Mouse (Mus musculus) liver, embryonic 15.5 days (tissue): Measurements from ENCODE around the gene Ehd1. TPM values are rescaled to one million over a fixed set of nuclear protein-coding genes. Genes with fewer than 3 reads are reported as not detected.
A peak's percentile ranks its signal among the peaks of the same experiment; 100 is the strongest.

Experiments used
- ATAC-seq: fragments of 200-750 bp; cut with Nextera tagmentation; 2 replicates; pipeline ENCODE4 v1.8.0; 2017; ENCODE audit warnings: moderate number of reproducible peaks, mild to moderate bottlenecking, moderate library complexity; ENCODE audit not compliant: insufficient read depth
- H3K27ac ChIP-seq: fragments of 300-500 bp; sonication (generic); replicated peaks from 2 replicates; pipeline ENCODE4 v1.5.1; 2015; ENCODE audit warnings: mild to moderate bottlenecking, inconsistent platforms
- H3K27me3 ChIP-seq: fragments of 300-500 bp; sonication (generic); 2 replicates; pipeline ENCODE4 v1.6.1; 2015; ENCODE audit warnings: mild to moderate bottlenecking, inconsistent platforms
- H3K36me3 ChIP-seq: fragments of 300-500 bp; sonication (generic); replicated peaks from 2 replicates; pipeline ENCODE4 v1.6.1; 2015; ENCODE audit warnings: moderate library complexity, mild to moderate bottlenecking, inconsistent platforms
- H3K4me1 ChIP-seq: fragments of 300-500 bp; sonication (generic); replicated peaks from 2 replicates; pipeline ENCODE4 v1.6.1; 2015; ENCODE audit warnings: inconsistent platforms
- H3K4me2 ChIP-seq: fragments of 300-500 bp; sonication (generic); 2 replicates; pipeline ENCODE4 v1.6.1; 2015; ENCODE audit warnings: moderate library complexity, mild to moderate bottlenecking, inconsistent platforms
- H3K4me3 ChIP-seq: fragments of 300-500 bp; sonication (generic); replicated peaks from 2 replicates; pipeline ENCODE4 v1.5.1; 2015; ENCODE audit warnings: mild to moderate bottlenecking, inconsistent platforms
- H3K9ac ChIP-seq: fragments of 300-500 bp; sonication (generic); 2 replicates; pipeline ENCODE4 v1.6.1; 2015; ENCODE audit warnings: moderate library complexity, mild to moderate bottlenecking, inconsistent platforms
- H3K9me3 ChIP-seq: fragments of 300-500 bp; sonication (generic); replicated peaks from 2 replicates; pipeline ENCODE4 v1.6.1; 2016; ENCODE audit warnings: inconsistent platforms
- WGBS: fragments of 180-500 bp; shearing (Covaris S2); methylation state at CpG from one replicate; pipeline ENCODE4 v1.1.7; 2015; ENCODE audit warnings: mixed read lengths; ENCODE audit not compliant: insufficient replicate concordance; 5-methylcytosine and 5-hydroxymethylcytosine counted together
- polyA plus RNA-seq: library from polyadenylated mRNA; unstranded; fragments of >200 nt; fragmentation: Nextera tagmentation; extraction: Ambion mirVana; gene quantifications from 2 replicates; pipeline ENCODE4 v1.2.1, GENCODE M21; 2015

Gene Ehd1
- polyA plus RNA-seq, 1 experiment from 2014 or later, result 64.0 TPM

DNA sequence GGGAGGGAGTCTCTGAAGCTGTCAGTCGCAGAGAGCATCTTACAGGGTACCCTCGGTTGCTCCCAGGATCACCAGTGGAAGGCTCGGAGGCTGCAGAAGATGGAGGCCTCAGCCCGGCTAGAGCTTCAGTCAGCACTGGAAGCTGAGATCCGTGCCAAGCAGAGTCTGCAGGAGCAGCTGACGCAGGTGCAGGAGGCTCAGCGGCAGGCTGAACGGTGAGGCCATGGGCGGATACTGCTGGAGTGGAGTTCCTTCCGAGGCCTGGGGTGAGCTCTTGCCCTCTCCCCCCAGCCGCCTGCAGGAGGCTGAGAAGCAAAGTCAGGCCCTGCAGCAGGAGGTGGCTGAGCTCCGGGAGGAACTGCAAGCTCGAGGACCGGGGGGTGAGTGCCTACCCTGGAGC lies 39.0 kb downstream of the Ehd1 start:
- Histone ChIP-seq H3K4me3 (no peak overlapping the region), H3K4me1 (no peaks in the 10 kb centered on the region), H3K27ac (no peak overlapping the region), H3K4me2 (no peak overlapping the region), H3K27me3 (no peaks in the 10 kb centered on the region), H3K9me3 (no peaks in the 10 kb centered on the region), H3K36me3 (peaks cover 48% of the 10 kb centered on the region), H3K9ac (no peak overlapping the region)
- no peak for ATAC-seq
- 77% methylated on average over 14 of the region's 14 CpGs for WGBS

DNA sequence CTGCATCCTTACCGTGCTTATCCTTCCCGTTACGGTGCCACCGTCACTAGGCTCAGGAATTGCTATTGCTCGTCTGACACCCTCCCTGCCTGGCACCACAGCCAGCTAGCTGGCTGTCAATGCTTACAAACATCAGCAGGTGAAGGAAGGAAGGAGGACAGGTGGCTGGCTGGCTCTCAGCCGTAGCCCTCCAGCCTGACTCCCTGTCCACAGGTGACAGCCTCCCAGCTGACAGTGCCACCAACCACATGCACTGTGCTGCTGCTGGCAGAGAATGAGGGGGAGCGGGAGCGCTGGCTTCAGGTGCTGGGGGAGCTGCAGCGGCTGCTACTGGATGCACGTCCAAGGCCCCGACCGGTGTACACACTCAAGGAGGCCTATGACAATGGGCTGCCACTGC lies 41.6 kb downstream of the Ehd1 start:
- Histone ChIP-seq H3K27me3 (no peaks in the 10 kb centered on the region), H3K4me3 (no peak overlapping the region), H3K9me3 (no peaks in the 10 kb centered on the region), H3K4me1 (peaks cover 6% of the 10 kb centered on the region; the same call in 1 of the 2 replicates), H3K9ac (no peak overlapping the region), H3K4me2 (no peak overlapping the region), H3K36me3 (peaks cover 34% of the 10 kb centered on the region), H3K27ac (no peak overlapping the region)
- ATAC-seq, result no peak
- 84% methylated on average over 12 of the region's 12 CpGs for WGBS

DNA sequence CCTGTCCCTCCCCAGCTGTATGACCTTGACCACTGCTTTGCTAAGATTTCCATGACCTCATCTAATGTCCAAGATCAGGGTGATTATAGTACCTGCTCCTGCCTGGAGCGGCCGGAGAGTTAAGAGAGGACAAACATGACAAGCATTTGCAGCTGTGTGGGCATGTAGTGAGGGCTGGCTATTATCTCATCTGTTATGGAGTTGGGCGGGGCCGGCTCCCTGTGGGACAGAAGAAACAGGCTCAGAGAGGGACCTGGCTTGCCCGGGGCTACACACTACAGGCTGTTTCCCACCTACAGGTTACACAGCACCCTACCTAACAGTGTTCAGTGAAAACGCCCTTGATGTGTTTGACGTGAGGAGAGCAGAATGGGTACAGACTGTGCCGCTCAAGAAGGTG lies 44.8 kb downstream of the Ehd1 start:
- Histone ChIP-seq H3K4me1 (peaks cover 6% of the 10 kb centered on the region; the same call in 1 of the 2 replicates), H3K36me3 (peaks cover 14% of the 10 kb centered on the region; the same call in 1 of the 2 replicates), H3K27ac (no peak overlapping the region), H3K4me3 (no peak overlapping the region), H3K9ac (no peak overlapping the region), H3K9me3 (no peaks in the 10 kb centered on the region), H3K4me2 (no peak overlapping the region), H3K27me3 (no peaks in the 10 kb centered on the region)
- ATAC-seq, result no peak
- WGBS, result 57% methylated on average over 8 of the region's 8 CpGs

DNA sequence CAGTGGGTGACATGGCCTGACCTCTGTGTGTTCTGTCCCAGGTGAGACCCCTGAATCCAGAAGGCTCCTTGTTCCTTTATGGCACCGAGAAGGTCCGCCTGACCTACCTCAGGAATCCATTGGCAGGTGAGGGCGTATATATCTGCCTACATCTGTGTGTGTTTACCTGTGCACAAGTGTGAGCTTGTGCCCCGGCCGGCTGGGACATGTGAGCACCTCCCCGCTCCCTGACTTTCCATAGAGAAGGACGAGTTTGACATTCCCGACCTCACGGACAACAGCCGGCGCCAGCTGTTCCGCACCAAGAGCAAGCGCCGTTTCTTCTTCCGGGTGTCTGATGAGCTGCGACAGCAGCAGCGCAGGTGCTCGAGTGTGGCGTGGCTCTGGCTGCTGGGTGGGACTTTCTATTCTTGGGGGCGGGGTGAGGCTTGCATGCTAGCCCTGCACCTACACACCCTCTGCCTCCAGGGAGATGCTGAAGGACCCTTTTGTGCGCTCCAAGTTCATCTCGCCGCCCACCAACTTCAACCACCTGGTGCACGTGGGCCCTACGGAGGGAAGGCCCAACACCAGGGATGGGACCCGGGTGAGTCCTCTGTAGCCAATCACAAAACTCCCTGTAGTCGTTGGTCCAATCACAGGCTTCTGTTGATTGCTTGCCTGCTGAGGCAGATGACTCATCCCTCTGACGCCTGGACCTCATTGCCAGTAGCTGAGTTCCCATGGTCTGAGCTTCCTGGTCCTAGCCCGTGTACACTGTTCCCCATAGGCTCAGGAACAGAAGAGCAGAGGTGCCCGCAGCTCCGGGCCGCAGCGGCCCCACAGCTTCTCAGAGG lies 45.5 kb downstream of the Ehd1 start:
- no peak overlapping the region for H3K4me2 ChIP-seq
- H3K36me3 ChIP-seq, result peaks cover 14% of the 10 kb centered on the region; the same call in 1 of the 2 replicates
- no peak for ATAC-seq
- H3K4me3 ChIP-seq, result no peak overlapping the region
- H3K27ac ChIP-seq, result no peak overlapping the region
- no peaks in the 10 kb centered on the region for H3K27me3 ChIP-seq
- no peaks in the 10 kb centered on the region for H3K9me3 ChIP-seq
- peaks cover 6% of the 10 kb centered on the region; the same call in 1 of the 2 replicates for H3K4me1 ChIP-seq
- 78% methylated on average over 33 of the region's 33 CpGs for WGBS
- no peak overlapping the region for H3K9ac ChIP-seq

DNA sequence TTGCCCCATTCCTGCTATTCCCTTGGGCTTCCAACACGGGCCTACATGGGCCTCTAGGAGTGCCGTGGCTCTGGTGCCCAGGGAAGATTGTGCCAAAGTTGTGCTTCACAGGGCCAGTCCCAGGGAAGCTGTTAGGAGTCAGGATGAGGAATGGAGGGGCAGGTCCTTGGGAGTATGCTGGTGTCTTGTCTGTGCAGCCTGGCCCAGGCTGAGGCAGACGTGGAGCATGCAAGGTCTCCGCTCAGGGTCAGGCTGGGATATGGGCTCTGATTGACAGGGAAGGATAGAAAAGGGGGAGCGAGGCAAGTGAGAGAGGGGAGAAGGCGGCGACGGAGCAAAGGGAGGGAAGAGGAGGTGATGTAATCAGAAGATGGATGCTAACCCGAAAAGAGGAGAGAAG lies 48.2 kb downstream of the Ehd1 start:
- no peak overlapping the region for H3K9ac ChIP-seq
- H3K36me3 ChIP-seq, result 0 out of 2 replicates have a peak, but pooled peaks cover 5% of the 10 kb centered on the region
- WGBS, result 78% methylated on average over 9 of the region's 9 CpGs
- no peak overlapping the region for H3K4me3 ChIP-seq
- H3K27ac ChIP-seq, result no peak overlapping the region
- H3K9me3 ChIP-seq, result no peaks in the 10 kb centered on the region
- H3K4me2 ChIP-seq, result no peak overlapping the region
- no peaks in the 10 kb centered on the region for H3K27me3 ChIP-seq
- H3K4me1 ChIP-seq, result peaks cover 6% of the 10 kb centered on the region; the same call in 1 of the 2 replicates
- no peak for ATAC-seq

DNA sequence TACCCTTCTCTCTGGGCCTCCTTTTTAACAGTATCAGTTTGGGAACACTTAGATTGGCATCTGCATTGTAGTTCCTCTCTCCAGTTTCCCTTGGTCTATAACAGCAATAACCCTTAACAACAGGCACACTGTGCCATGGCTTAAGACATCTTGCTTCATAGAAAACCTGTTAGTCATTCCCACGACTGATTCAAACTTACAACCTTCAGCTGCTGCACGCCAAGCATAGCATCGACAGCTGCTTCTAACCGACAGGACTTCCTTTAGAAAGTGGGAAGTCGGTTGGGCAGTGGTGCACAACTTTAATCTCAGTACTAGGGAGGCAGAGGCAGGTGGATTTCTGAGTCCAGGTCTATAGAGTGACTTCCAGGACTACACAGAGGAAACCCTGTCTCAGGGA lies 54.7 kb downstream of the Ehd1 start:
- Histone ChIP-seq H3K9ac (no peak overlapping the region; the same call in 1 of the 2 replicates), H3K4me1 (peaks cover 39% of the 10 kb centered on the region), H3K4me2 (peak overlapping the region; percentile 60), H3K27me3 (no peaks in the 10 kb centered on the region), H3K4me3 (peak overlapping the region; percentile 18), H3K9me3 (no peaks in the 10 kb centered on the region), H3K27ac (no peak overlapping the region), H3K36me3 (no peaks in the 10 kb centered on the region)
- no peak for ATAC-seq
- 12% methylated on average over 5 of the region's 5 CpGs for WGBS

DNA sequence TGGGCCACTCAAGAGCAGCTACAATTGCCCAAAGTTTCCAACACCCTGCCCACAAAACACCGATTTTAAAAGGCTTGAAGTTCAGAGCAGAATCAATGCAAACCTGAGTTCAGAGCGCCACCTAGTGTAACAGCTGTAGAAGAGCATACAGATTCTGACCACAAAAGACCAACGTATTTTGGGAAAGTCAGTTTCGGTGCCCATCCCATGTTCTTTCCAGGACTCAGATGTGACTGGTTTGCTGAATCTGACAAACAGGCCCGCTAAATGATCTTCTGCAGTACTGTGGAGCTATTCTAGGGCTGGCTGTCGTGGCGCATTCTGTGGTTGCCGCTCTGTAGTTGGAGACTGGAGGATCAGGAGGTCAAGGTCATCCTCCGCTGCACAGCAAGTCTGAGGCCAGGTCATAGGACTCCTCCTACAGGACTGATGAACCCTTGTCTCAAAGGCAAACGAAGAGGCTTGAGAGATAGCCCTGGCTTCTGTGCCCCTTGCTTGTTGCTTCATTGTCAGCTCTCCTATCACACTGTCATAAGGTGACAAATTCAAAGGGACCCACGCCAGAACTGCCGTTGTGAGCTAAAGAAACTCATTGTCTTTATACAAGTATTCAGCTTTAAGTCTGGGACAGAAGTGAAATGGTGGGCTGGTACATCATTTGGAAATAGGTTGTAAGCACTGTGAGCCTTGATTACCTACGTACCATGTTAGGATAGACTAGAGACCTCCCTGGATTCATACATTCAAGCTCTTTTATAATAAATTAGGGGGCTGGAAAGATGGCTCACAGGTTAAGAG lies 55.4 kb downstream of the Ehd1 start:
- 25% methylated on average over 13 of the region's 13 CpGs for WGBS
- H3K36me3 ChIP-seq, result peaks cover 3% of the 10 kb centered on the region; the same call in 1 of the 2 replicates
- H3K27me3 ChIP-seq, result no peaks in the 10 kb centered on the region
- no peak overlapping the region for H3K27ac ChIP-seq
- no peaks in the 10 kb centered on the region for H3K9me3 ChIP-seq
- peak overlapping the region; percentile 18 for H3K4me3 ChIP-seq
- H3K9ac ChIP-seq, result peak overlapping the region; percentile 41; the same call in 1 of the 2 replicates
- H3K4me1 ChIP-seq, result peaks cover 47% of the 10 kb centered on the region
- ATAC-seq, result no peak
- H3K4me2 ChIP-seq, result peak overlapping the region; percentile 60

DNA sequence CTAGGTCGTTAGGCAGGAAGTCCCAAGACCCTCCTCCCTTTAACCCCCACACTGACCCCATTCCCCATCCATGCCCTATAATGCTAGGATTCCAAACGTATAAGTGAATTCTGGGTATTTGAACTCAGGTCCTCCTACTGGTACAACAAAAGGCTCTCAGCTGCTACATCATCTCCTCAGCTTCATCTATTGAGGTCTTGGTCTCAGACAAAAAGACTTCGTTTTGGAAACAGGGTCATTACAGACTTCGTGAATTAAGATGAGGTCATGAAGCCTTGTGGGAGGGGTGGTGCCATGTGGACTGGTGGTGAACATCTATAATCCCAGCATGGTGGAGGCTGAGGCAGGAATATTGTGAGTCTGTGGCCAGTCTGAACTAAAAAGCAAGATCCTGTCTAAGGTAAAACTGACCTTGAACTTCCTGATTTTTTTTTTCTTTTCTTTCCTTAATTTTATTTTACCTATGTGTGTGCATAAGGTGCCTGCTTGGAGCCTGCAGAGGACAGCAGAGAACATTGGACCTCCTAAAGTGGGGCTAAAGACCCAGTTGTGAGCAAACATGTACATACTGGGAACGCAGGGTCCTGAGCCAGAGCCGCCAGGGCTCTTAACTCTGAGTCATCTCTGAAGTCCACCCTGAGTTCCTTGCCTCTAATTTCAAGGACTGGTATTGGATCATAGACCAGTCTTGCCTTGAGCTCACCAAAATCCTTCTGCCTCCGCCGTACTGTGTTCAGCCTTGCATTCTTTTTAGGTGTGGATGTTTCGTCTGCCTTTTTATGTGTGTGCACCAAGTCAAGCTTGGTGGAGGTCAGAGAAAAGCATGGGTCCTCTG lies 57.5 kb downstream of the Ehd1 start:
- H3K9ac ChIP-seq, result peak overlapping the region; percentile 77
- WGBS, result 63% methylated on average over 9 of the region's 9 CpGs
- no peaks in the 10 kb centered on the region for H3K9me3 ChIP-seq
- H3K36me3 ChIP-seq, result peaks cover 24% of the 10 kb centered on the region
- peak overlapping the region; percentile 99 for H3K4me2 ChIP-seq
- H3K27me3 ChIP-seq, result no peaks in the 10 kb centered on the region
- H3K27ac ChIP-seq, result peak overlapping the region; percentile 82
- peaks cover 62% of the 10 kb centered on the region for H3K4me1 ChIP-seq
- no peak for ATAC-seq
- peak overlapping the region; percentile 73 for H3K4me3 ChIP-seq

DNA sequence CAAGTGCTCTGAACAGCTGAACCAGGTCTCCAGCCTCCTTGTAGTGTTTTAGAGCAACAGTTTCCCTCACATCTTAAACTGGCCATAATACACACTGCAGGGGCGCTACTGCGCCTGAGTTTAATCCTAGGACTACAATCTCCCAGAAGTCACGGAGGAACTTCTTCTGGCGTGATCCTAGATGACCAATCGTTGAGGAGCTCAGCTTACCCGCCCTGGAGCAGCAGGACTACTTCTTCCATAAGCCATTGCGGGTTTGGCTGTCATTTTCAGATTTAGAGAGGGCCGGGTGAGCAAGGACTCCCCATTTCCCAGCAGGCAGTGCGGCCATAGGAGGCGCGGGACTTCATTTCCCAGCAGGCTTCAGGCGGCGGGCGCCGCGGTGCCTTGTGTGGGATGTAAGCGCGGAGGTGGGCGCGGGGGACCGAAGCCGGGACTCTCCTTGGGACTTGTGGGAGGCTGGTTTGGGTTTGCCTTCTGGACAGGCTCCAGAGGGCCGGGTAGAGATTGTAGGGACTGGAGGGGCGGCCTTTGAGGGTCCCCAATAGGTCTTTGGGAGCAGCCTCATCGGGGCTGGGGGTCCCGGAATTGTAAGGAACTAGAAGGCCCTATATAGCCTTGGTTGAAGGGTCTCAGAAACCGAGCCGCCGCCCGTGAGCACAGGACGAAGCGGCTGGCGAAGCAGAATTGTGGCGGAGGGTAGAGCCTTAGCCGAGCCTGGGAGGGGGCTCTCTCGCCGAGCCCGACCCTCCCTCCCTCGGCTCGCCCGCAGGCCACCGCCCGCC lies 58.3 kb downstream of the Ehd1 start, which contains the start of gene Men1:
TSS of gene Men1 (plus strand) at position 307 of the 785 bp plus-strand sequence.
- Histone ChIP-seq H3K4me3 (peak within 1 kb of the TSS; percentile 73), H3K9ac (peak within 1 kb of the TSS; percentile 77), H3K4me1 (peaks cover 71% of the 10 kb centered on the region), H3K4me2 (peak within 1 kb of the TSS; percentile 99), H3K27ac (peak within 1 kb of the TSS; percentile 82), H3K36me3 (peaks cover 33% of the 10 kb centered on the region), H3K27me3 (no peaks in the 10 kb centered on the region), H3K9me3 (no peaks in the 10 kb centered on the region)
- peak; percentile 84 for ATAC-seq
- 0% methylated on average over 39 of the region's 43 CpGs for WGBS

DNA sequence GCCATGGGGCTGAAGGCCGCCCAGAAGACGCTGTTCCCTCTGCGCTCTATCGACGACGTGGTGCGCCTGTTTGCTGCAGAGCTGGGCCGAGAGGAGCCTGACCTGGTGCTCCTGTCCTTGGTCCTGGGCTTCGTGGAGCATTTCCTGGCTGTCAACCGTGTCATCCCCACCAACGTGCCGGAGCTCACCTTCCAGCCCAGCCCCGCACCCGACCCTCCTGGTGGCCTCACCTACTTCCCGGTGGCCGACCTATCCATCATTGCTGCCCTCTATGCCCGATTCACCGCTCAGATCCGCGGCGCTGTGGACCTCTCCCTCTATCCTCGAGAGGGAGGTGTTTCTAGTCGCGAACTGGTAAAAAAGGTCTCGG lies 58.9 kb downstream of the Ehd1 start:
- peak; percentile 22 for ATAC-seq
- peak overlapping the region; percentile 73 for H3K4me3 ChIP-seq
- WGBS, result under 1% methylated on average over 23 of the region's 25 CpGs
- no peaks in the 10 kb centered on the region for H3K27me3 ChIP-seq
- H3K4me1 ChIP-seq, result peaks cover 77% of the 10 kb centered on the region
- H3K4me2 ChIP-seq, result peak overlapping the region; percentile 99
- H3K9me3 ChIP-seq, result no peaks in the 10 kb centered on the region
- peak overlapping the region; percentile 77 for H3K9ac ChIP-seq
- H3K36me3 ChIP-seq, result peaks cover 37% of the 10 kb centered on the region
- peak overlapping the region; percentile 82 for H3K27ac ChIP-seq
